Mouse (Mus musculus): ENCODE measurements at regions not wholly inside any gene's neighbourhood (a gene's known extent, or its start where the extent isn't known, plus 50 kb on each side); places are given as distances from the start of the nearest gene placed in this dataset.
"Not testable (repeated sequence)": the region's sequence is repeated elsewhere in the genome, so short reads cannot be mapped to it uniquely, and the experiment has no call there.

DNA sequence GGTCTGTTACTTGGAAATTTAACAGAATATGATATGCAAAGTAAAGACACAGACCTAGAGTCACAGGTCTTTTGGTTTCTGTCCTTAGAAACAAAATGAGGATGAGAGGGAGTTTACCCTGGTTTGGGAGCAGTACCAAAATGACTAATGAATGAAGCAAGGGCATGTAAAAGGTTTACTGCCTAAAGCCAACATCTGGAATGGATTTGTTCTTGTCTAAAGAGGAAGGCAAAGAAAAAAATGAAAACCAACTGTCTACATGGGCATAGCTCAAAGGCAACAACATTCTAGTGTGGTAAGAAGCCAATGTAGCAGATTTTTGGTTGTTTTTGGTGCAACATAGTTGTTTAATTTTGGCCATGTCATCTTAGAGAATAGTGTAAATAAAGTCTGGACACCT is 203.5 kb upstream of the Diaph2 start:
- no peak for DNase-seq (ENCODE audit: low spot score in 2 of 2)

- no peak for DNase-seq (ENCODE audit: low spot score in 2 of 2)
Observed at GRCm38 (mm10) chrX:129547606-129548005, 201.9 kb upstream of the Diaph2 start.

DNA sequence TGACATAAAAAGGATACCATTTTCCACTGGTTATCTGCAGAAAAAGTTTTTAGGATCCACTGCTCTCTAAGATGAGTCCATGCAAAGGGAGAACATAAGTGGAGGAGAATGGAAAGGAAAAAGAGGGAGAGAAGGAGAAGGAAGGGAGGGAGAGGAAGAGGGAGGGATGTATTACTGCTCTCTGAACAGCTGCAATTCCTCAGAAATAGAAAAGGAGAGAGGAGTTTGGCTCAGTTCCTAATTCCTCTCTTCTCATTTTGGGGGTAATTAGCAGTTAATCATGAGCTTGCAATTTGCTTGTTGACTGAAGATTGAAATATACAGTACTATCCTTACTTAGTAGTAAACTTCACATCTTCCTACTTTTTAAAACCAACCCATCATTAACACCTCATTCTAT is 193.5 kb upstream of the Diaph2 start:
- no peak for DNase-seq (ENCODE audit: low spot score in 2 of 2)

DNA sequence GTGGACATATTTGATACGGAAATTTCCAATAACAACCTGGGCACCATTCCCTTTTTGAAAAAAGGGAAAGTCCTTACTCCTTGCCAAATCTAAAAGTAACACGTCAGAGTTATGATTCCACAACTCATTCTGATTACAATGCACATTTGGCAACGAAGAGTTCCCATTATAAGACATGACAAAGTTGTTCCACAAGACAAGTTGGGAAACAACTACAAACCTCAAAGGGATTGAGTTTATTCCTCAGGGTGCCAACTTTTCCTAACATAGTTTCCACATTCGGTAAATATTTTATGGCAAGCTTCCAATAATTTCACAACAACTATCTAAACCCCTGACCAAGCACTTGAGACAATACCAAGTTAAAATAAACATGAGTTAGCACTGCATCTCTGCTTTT is 150.1 kb upstream of the Diaph2 start:
- peak; percentile 5 to 8 for DNase-seq (ENCODE audit: low spot score in 2 of 2)

DNA sequence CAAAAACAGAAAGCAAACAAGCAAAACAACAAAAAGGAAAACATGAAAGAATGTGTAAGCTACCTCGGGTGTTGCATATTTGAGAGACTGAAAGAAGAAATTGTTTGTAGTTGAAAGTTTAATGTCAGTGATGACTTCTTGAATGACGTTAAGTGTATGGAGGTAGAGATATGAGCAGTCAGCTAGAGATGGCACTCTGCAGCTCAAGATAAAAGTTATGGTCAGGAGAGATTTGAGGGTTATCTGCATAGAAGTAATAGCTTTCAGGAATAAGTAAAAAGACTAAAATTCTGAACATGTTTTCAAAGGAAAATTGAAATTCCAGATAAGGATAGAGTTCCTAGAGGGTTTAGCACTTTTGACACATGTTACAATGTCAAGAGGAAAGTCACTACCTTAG is 141.7 kb upstream of the Diaph2 start:
- DNase-seq (ENCODE audit: low spot score in 2 of 2) = no peak

DNA sequence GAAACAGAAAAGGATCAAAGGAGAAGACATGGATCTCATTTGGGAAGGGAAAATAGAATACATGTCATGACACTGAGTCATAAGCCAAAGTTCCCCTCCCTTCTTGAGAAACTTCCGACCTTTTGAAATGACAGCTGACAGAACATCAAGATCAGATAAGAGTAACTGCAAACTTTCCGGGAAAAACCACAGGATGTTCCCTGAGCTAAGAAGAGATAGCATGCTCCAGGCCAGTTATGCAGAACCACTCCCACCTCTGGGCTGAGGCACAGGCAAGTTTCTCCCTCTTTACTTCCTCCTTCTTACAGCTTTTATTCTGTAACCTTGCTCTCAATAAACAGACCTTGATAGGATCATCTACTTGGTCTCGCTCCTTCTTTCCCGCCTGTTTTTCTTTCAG is 138.0 kb upstream of the Diaph2 start:
- not testable (repeated sequence) for DNase-seq (ENCODE audit: low spot score in 2 of 2)

- no peak for DNase-seq (ENCODE audit: low spot score in 2 of 2)
Observed at GRCm38 (mm10) chrX:129637016-129637415, 112.5 kb upstream of the Diaph2 start.

DNA sequence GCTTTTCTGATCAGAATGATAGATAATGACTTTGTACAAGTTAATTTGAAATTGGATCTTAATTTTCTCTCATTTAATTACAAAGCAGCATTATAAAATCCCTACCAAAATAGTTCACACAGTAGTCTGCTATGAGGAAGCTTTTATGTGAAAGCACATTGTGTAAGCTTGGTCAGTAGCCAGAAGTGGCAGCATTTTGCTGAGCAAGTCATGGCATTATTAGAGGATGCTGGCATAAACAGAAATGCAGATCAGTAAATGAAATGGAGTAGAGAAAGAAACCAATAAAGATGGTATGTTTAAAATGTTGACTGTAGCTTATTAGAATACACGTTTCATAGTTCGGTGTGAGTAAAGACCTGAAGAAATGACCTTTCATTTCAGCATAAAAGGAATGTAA is 104.4 kb upstream of the Diaph2 start:
- no peak for DNase-seq (ENCODE audit: low spot score in 2 of 2)

- peak in 1 of 2 experiments; percentile 0 for DNase-seq (ENCODE audit: low spot score in 2 of 2)
Observed at GRCm38 (mm10) chrX:129656906-129657305, 92.6 kb upstream of the Diaph2 start.

DNA sequence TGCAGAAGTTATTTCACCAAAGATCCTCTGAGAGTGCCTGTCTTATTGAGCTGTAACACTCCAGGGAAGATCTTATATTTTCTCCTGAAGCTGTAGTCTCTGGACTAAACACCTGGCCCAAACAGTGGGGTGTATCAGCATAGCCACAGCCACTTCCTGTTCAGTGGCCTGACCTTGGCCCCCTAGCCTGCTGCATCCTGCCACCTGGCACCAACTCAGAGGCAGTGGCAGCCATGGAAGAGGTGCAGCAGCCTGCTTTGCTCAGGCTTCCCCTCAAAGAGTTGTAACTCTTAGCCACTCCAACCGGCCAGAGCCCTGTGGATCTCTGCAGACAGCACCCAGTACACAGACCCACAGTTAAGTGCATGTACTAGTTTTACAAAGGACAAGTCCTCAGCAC is 58.9 kb upstream of the Diaph2 start:
- DNase-seq (ENCODE audit: low spot score in 2 of 2) = no peak

All from heart, adult 9 months (tissue).